Mouse (Mus musculus) thymus, adult 18-20 months (tissue): Measurements from ENCODE around the gene Kcnj5.
A peak's percentile ranks its signal among the peaks of the same experiment; 100 is the strongest.

Experiments used
- DNase-seq, 2 experiments: peaks; one replicate each; pipeline ENCODE4 v3.0.0; 2022; ENCODE audit warnings: mixed read lengths in 2 of 2

The Kcnj5 gene

GRCm38 (mm10) chr9:32315999-32316398, 28.2 kb downstream of the Kcnj5 start:
- no peak for DNase-seq

DNA sequence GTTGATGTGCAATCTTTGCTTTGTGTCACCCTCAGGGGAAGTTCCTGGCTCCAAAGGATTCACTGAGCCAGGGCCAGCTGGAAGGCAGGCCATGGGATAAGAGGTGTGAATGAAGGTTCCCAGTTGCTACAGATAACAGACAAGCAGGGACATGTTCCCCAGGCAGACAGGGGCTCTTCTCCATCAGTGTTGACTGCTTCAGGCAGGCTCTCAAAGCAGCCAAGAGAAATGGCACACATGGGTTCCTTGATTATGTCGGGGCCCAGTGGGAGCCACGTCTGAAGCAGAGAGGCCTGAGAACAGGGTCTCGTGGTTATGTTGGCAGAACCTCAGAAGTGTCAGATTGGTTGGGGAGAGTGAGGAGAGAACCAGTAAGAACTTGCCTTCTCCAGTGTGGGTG, 30.1 kb downstream of the Kcnj5 start:
- DNase-seq, result no peak

DNA sequence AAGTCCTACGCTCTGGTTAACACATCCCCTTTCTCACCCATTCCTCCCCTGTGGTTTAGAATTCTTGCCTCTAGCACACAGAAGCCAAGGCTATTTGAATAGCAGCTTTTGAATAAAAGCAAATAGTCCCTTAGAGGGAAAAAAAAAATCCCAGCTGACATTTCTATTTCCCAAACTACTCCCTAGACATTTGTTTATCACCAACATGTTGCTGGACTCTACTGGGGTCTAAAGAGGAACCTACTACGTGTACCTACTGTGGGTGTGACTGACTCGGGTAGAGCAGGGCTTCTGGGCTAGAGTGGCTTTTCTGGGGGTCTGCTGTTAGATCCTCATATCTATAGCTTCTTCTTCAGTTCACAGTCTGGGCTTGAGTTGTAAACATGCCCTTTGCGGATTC, 31.9 kb downstream of the Kcnj5 start:
- no peak for DNase-seq

- DNase-seq, result no peak
Measured at GRCm38 (mm10) chr9:32311786-32312185, 32.4 kb downstream of the Kcnj5 start.

- DNase-seq, result no peak
Measured at GRCm38 (mm10) chr9:32302501-32303150, 41.5 kb downstream of the Kcnj5 start.

DNA sequence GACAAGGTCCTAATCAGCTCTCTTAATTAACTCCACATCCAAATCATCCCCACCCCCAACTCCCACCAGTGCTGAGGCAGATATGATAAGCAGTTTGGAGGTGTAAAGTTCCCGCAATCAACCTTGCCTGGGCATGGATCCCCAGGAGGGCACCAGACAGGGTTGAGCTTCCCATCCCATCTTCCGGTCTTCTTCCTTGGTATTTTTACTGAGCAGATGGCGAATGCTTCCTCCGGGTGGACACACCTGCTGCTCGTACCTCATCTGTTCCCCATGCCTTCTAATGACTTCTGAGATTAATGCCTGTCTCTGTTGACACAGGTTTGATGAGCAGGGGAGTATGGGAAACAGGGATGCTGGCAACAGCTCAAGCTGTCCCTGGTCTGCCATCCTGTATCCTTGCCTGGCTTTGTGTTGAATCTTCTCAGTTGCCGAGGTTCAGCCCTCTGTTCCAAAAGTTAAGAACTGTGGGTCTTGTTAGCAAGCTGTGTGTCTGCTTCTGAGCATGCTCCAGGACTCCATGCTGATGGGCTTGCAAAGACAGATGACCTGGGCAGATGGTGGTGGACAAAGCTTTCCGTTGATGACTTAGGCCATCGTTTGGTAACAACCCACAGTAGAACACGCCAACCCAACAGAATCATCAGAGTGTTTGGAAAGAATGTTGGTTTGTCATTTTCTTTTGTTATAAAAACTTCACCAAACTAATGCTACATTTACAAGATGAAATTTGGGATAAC, 48.9 kb downstream of the Kcnj5 start:
- no peak for DNase-seq

- DNase-seq, result no peak
Measured at GRCm38 (mm10) chr9:32292686-32293085, 51.5 kb downstream of the Kcnj5 start.

DNA sequence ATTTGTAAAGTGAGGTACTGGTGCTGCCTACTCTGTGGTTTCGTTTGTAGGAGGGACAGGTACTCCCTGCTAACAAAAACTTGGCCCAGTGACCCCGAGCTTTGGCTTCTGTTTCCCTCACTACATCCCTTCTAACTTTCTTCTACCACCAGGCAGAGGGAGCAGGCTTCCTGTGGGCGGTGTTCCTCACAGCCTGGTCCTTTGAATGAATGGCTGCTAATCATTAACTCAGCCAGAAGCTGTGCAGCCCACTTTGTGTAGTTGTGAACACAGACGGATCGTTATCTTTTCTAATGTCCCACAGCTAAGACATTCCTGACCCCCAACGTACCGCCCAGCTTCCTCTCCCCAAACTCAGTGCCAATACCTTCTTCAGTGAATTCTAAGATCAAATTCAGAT, 52.5 kb downstream of the Kcnj5 start:
- no peak for DNase-seq

- DNase-seq, result no peak
Measured at GRCm38 (mm10) chr9:32283591-32283990, 60.6 kb downstream of the Kcnj5 start.

DNA sequence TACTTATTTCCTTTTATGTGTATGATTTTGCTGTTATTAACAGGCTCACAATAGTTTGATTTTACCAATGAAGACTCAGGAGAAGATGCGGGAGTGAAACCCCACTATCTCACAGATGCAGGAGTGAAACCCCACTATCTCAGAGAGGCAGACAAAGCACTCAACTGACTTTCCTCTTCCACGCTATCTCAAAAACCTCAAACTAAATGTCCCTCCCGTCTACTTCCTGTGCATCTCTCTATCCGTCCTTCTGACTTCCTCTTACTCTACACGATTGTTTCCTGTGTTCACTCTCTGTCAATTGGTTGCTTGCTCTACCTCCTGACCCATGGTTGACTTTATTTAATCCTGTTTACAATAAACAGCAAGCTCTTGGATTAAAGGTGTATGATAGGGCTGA, 63.7 kb downstream of the Kcnj5 start:
- DNase-seq, result no peak

- no peak for DNase-seq
Measured at GRCm38 (mm10) chr9:32279789-32280188, 64.4 kb downstream of the Kcnj5 start.

DNA sequence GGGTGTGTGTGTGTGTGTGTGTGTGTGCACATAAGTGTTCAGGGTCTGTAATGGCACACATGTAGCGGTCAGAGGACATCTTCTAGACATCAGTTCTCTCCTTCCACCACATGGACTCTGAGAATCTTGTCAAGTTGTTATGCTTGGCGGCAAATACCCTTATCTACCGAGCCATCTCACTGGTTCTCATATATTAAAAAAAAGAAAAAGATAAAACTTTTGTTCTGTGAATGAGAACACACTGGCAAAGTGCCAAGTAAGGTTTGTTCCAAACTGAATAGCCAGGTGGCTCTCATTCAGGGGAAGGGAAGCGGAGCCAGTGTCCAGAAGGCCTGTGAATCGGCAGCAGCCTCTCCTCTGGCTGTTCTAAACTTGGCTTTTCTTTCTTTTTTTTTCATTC, 66.1 kb downstream of the Kcnj5 start:
- no peak for DNase-seq

DNA sequence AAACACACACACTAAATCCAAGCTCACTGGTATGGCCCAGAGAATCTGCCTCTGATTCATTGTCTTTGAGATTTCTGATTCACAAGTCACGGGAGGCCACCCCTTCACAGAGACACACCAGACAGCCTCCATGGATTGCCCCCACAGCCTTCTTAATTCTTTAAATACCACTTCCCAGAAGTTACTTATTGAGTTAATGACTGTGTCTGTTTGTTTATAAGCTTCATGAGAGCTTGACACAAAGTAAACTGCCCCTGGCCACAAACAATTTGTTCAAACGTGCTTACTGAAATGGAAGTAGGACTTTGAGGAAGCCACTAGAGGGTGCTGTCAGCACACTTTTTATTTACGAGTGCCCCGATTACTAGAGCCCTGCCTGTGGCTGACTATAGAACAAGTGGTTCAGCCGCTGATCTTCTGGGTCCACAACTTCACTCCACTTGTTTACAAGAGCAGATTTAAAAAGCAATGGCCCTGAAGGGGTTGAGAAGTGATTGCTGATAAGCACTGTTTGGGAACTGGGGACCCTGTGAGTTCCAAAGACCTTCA, 72.2 kb downstream of the Kcnj5 start:
- DNase-seq, result peak; percentile 5 to 23
